Mouse (Mus musculus) layer of hippocampus, postnatal 14 days (tissue): ENCODE data around the gene Barx2. TPM values are rescaled to one million over a fixed set of nuclear protein-coding genes. Genes with fewer than 3 reads are reported as not detected.
A peak's percentile ranks its signal among the peaks of the same experiment; 100 is the strongest.
"Not testable (repeated sequence)": the region's sequence is repeated elsewhere in the genome, so short reads cannot be mapped to it uniquely, and the experiment has no call there.

Experiments used
- DNase-seq, 2 experiments: peaks; one replicate each; pipeline ENCODE4 v3.0.0; 2021 to 2022; ENCODE audit warnings: low spot score in 2 of 2, mixed read lengths in 1 of 2
- long read RNA-seq, 2 experiments: library from polyadenylated mRNA; stranded (forward); transcript quantifications; one replicate each; pipeline ENCODE4 v2.0.0; 2021
- total RNA-seq, 2 experiments: library from RNA; stranded (reverse); gene quantifications; 2 replicates each; pipeline ENCODE4 v1.2.3; 2021

Barx2 gene
- total RNA-seq, result 1 to 10 TPM; 1.6 to 1.9 TPM
- long read RNA-seq, experiment 1, result 0 reads
- long read RNA-seq, experiment 2, result 0 reads

DNA sequence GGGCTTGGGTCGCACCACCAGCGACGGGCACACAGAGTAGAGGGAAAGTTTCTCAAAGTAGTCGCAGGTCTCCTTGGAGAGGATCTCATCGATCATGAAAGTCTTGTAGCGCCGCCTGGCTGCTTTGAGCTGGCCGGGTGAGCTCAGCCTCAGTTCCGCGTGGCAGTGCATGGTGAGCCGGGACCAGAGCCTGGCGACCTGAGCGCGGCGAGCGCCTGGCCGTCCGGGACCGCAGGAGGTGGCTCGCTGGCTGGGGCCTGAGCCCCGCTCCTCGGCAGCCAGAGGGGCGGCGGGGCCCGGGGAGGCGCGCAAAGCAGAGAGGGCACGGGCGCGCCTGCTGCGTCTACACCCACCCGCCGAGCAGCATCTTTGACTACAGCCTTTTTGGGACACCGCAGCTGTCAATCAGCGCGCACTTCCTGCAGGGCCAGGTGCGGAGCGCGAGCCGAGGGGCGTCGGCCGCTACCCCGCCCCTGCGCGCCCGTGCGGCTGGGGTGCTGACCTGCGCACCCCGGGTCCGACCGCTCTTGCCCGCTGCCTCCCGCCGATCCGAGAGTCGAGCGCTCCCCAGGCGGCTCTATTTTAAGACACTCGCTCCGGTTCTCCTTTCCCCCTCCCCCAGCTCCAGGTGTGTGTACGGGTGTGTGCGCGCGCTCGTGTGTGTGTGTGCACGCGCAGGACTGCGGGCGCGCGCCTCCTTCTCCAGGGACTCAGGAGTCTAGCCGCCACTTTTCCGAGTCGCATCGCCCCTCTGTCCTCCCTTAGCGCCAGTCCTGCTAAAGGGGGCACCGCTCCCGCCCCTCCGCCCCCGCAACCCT is at the start of gene Barx2:
Barx2 (minus strand) TSS at position 542 of the 818 bp plus-strand sequence.
- peak; percentile 65 to 71 for DNase-seq

DNA sequence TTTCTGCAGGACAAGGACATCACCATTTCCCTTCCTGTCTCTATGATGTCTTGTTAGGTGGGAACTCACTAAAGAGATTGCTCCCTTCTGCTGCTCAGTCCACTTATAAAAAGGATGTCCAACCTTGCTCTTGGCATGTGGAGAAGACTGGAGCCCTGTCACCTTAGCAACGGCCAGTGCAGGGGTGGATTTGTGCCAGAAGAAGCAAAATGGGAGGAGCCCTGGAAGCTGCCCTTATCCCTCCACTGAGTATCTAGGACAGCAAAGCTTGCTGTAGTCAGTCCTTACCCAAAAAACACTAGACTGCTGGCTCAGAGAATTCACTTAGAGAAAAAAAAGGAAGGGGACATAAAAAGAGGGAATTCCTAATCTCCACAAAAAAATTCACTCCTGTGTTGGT is 49.0 kb upstream of the Barx2 start:
- DNase-seq, result peak in 1 of 2 experiments; percentile 16

DNA sequence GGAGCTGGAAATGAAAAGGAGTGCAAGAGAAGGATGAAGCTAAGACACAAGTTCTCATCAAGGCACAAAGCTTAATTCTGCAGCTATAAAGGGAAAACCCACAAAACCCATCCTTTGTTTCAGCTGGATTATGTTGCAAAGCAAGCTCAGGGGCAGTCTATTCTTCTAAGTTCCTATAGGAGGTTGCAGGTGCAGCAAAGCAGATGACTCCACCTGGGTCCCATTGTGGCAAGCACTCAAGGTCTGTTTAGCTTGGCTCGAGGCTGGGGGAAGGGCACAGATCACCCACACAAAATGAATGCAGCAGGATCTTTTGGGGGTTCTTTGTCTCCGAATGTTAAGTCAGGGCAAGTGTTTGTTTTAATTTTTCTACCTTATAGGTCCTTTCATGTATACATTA is 47.2 kb upstream of the Barx2 start:
- DNase-seq, result no peak

DNA sequence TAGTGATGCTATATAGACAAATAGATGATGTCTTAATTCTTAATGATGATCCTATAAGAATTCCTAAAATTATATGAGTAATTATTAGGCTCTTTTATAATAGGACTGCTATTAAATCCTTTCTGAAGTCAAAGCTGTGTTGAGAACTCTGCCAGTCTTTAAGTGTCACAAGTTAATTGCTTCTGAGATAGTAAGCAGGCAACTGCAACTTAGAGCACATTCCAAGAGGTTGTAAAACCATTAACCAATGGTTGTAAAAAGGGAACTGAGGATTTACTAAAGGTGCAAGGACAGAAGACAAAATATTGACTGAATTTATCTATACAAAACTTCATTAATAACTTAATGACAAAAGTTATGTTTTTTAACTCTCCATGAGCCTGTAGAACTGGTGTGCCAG is 44.9 kb upstream of the Barx2 start:
- no peak for DNase-seq

DNA sequence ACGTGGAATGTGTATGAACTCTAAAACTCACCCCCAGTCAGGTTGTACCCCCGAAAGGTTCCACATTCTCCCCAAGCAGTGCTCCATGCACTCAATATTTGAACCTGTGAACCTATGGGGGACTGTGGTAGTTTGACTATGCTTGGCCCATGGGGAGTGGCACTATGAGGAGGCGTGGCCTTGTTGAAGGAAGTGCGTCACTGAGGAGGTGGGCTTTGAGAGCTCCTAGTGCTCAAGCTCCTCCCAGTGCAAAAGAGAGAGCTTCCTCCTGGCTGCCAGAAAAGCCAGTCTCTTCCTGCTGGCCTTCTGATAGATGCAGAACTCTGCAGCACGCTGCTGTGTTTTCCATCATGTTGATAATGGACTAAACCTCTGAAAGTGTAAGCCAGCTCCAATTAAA is 37.2 kb upstream of the Barx2 start:
- no peak for DNase-seq

DNA sequence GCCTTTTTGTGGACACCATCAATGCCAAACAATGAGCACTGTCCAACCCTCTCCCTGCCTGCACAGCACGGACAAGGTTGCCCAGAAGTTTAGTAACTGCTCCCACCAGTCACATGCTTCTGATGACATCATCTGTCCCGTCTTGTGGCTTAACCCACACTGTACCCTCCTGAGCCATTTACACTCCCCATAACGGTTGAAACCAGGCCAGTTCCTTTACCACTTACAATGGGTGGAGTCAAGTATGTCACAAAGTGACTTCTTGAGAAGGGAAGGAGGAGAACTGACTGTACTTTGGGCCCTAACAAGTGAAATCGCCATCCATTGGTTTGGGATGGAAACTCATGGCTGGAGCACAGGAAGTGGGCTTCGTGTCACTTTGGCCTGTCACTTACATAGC is 35.8 kb upstream of the Barx2 start:
- DNase-seq, result no peak

DNA sequence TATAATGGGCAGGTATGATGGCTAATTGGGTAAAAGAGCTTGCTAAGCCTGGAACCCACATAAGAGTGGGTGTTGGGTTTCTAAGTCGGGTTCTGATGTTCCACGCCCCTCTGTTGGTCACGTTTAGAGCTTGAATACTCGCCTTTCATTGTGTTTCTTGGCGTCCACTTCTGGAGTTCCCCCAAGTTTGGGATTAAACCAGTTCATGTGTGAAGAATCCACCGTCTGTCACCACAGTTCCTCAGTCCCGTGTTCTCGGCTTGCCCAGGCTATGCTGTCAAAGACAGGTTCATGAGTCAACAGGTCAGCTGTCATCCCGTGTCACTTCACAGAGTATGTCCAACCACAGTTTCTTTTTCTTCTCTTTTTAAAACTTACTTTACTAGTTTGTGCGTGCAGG is 33.8 kb upstream of the Barx2 start:
- DNase-seq, result no peak

DNA sequence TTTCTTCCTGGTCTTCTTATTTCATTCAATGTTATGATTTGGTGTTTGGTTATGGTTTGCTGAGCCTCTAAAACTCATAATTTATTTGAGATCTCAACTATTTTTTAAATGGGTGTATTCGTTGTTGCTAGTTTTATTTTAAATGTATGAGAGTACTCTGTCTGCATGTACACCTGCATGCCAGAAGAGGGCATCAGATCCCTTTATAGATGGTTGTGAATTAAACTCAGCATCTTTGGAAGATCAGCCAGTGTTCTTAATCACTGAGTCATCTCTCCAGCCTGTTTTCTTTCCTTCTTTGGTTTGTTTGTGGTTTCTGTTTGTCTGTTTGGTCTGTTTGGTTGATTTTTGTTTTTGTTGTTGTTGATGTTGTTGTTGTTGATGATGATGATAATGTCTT is 29.1 kb upstream of the Barx2 start:
- DNase-seq, result no peak

DNA sequence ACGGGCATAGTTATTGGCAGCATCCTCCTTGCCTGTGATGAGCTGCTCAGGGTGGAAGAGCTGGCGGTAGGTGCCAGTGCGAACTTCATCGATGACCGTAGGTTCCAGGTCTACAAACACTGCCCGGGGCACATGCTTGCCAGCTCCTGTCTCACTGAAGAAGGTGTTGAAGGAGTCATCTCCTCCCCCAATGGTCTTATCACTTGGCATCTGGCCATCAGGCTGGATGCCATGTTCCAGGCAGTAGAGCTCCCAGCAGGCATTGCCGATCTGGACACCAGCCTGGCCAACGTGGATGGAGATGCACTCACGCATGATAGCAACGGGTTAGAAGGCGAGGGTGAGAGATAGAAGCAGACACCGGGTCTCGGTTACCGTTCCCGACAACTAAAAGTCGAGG is 23.2 kb upstream of the Barx2 start:
- DNase-seq, result not testable (repeated sequence)

DNA sequence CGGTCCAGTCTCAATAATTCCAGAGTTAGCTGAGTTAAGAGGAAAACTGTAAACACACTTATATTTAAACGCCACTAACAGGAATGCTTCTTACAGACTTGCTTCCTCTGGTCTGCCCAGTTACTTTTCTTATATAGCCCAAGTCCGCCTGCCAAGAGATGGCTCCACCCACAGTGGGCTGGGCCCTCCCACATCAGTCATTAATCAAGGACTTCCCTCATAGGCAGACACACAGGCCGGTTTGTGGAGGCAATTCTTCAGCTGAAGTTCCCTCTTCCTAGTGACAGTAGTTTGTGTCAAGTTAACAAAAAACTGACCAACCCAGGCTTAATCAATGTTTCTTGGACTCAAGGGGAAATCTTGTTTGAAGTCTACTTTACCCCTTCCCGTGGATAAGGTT is 18.4 kb upstream of the Barx2 start:
- no peak for DNase-seq

DNA sequence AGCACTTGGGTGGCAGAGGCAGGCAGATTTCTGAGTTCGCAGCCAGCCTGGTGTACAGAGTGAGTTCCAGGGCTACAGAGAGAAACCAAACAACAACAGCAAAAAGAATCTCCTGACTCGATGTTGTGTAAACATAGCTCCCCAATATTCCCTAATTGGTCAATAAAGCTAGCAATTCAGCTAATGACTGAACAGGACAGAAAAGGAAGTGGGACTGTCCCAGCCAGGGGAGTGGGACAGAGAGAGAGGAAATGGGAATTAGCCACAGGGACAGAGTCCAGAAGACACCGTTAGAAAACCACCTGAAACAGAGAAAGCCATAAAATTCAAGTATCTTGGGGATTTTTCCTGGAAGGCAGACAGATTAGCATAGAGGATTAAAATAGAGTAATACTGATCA is 18.0 kb upstream of the Barx2 start:
- DNase-seq, result no peak

DNA sequence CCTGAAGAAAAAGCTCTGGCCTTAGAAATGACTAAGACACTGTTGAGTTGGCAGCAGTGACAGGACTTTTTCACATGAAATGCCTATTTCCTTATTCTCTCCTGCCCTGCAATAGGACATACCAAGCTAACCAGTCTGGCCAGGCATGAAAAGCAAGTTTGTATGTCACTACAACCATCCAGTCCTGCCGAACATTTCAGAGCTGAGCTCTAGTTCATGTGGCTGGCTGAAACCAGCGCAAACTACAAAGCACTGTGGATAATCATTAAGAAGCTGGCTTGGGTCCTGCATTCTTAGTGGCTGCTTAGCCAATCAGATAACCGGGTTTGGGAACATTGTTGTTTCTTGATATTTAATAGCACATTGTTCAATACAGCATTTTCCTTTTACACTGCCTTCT is 13.5 kb upstream of the Barx2 start:
- DNase-seq, result no peak

DNA sequence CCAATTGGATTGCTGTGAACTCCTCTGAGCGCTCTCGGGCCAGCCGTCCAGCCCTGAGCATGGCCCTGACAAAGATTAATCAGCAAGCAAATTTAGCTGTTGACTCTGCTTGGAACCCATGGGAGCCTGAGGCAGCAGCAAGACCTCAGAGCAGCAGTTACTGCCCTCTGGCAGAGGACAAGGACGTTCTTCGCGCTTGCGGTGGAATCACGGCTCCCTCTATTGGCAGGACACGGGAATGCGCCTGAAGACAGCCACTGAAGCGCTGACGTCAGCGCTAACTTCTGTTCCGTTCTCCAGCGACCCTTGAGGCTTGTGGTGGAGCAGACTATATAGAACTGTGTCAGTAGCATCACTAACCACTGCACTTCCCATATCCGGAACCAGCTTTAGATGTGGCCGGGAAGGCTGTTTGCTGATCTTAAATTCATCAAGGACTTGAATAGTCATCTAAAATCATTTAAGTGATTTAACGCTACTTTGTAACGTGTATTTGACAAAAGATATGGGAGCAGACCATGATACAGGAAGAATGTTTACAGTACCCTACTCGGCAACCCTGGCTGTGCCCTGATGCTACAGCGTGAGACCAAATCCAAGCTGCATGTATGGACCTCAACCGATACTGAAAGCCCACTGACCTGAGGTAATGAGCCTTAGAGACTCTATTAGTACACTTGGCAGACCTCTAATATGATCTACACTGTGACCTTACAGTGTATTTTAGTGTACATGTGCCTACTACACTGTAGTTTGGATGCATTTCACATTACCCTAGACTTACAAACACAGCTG is 12.8 kb upstream of the Barx2 start:
- peak; percentile 80 to 83 for DNase-seq

DNA sequence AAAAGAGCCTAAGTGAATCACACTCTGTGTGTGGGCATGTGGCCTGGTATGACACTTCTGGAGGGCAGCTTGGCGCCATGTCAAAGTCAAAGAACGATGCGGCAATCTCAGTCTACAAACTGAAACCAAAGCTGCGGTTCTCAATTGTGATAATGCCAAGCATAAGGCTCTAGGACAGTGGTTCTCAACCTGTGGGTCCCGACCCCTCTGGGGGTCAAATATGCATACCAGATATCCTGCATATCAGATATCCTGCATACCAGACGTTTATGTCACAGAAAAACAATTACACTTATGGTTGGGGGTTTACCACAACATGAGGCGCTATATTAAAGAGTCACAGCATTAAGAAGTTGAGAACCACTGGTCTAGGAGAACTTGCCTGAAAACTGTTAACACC is 10.3 kb upstream of the Barx2 start:
- no peak for DNase-seq

DNA sequence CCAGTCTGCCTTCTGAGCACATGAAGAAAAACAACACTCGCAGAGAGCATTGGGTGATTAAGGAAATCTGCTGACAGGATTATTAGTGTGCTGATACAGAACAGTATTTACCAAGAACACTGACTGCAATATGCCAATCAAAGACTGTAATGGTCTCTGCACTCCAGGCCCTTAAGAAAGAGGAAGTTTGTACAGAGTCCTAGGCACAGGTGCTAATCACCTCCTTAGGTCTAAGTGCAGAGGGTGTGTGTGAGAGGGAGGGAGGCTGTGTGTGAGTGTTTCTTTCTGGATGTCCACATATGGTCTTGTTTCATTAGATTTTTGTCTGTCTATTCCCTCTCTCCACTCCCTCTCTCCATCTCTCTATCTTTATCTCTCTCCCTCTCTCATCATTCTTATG is 6.5 kb upstream of the Barx2 start:
- no peak for DNase-seq

DNA sequence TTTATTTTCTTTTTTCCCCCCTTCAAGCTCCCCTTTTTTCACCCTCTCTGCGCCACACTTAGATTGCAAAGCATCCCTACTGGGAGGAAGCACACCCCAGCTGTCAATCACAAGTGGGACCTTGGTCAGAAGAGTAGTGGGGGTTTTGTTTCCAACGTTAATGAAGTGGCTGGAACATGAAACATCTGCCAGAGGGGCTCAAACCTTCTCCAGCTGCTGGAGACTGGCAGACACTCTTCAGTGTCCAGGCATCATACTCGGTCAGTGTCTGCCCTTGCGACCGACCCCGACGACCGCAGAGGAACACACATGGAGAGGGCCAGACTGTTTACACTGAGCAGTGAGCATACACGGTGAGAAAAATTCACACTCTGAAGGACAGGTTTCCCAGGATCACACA is 3.2 kb upstream of the Barx2 start:
- no peak for DNase-seq

DNA sequence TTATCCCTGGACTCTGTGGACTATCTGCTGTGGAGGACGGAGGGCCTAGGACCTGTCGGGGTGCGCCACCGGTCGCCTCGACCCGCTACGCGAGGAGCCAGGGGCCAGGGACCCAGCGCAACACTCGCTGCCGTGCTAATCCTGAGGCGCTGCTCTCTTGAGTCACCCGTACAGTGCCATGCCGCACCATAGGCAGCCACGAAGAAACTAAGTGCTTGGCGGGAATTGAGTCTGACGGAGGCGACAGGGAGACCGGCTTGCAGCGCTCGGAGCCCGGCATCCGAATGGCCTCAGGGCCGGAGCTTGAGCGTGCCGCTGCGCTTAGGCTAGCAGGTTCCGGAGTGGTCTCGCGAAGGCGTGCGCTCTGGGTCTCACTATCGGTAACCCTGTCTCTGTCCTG is 1.6 kb upstream of the Barx2 start:
- no peak for DNase-seq

DNA sequence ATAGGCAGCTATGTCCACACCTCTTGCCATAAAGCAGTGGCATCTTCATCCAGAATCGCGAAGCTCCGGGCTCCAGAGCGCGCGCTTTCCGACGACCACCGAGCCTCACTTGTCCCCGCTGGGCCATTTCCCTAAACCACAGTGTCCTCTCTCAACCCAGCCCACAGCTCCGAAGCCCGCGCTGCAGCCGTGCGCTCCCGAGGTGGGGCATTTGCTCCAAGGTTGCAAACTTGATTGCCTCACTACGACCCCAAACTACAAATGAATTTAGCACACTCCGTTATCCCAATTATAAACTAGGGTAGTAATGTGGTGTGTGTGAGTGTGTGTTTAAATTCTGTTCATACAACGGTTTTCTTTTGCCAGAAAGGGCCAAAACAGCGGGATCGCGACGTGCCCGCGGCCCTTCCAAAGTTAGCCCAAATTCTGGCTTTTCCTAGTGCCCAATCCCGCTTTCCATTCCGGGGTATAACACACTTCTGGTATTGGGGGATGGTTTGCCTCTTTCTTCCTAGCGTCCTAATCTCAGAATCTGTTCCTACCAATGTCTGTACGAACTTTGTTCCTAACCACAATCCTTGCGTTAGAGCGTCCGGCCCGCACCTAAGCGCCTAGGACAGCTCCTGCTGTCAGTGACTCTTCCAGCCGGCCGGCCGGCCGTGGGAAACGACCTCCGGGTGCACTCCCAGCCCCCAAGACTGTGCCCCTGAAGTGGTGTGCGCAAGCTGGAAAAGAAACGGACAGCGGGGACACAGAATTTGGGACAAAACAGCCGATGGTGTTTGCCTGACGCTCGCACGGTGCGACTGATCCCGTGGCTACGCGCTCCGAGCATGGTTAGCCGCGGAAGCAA is 703 bp upstream of the Barx2 start:
- DNase-seq, result no peak

DNA sequence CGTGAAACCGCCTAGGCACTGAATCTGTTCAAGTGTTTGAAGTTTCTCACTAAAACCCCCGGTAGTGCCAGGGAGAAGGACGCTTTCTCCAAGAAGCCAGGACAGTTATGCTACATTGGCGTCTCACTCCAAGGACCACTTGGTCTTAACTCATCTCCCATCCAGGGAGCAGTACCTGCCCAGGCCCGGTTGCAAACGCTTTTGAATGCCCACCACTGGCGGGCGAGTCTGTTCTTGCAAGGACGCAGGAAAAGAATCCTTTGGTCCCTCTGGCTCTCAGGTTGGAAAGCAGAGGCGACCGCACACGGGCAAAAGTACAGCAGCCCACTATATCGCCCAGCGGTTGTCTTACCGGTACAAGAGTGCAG is 725 bp downstream of the Barx2 start:
- DNase-seq, result no peak

DNA sequence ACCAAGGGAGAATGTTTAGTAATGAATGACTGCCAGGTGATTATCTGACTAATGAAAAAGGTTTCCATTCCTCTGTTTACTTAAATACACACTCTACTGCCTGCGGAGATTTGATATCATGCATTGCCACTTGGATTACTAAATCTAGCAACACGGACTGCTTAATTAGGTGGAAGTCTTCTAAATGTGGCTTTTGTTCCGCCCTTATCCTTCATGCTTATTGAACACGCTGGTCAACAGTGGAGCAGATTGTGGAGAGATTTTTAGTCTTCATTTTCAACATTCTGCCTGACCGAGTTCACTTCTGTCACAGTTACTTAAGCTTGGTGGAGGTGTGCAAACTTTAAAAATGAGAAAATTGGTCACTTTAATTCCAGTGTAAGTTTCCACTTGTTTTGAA is 3.0 kb downstream of the Barx2 start:
- no peak for DNase-seq

DNA sequence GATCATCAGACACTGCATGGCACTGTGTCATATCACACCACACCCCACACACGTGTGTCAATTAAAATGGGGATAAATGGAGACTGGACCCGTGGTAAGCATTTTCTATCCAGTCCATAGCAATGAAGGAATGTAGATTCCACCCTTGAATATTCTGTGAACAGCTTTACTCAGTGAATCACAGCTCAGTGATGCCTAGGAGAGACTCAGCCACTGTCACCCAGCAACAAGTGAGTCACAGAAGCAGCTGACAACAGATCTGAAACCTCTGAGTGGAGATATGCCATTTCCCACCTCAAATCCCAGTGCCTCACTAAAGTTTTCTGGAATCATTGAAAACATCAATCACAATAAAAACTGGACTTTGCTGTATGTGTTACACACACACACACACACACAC is 11.5 kb downstream of the Barx2 start:
- peak in 1 of 2 experiments; percentile 47 for DNase-seq
